Mouse (Mus musculus) small intestine, adult 2 months (tissue): Measurements from ENCODE around the gene Fam131c.

Source experiments
- CTCF ChIP-seq: fragments of 200-500 bp; IDR thresholded peaks from 2 replicates; pipeline ENCODE4 v1.5.1; 2012; ENCODE audit warnings: low read depth, mild to moderate bottlenecking, control low read depth, inconsistent platforms, low read length, moderate library complexity, mixed read lengths; ENCODE audit not compliant: insufficient replicate concordance, insufficient read length; ENCODE audit errors: extremely low read depth
- POLR2A ChIP-seq: fragments of 200-500 bp; IDR thresholded peaks from 2 replicates; pipeline ENCODE4 v1.6.1; 2012; ENCODE audit warnings: low read depth, mild to moderate bottlenecking, control low read depth, inconsistent platforms, low read length, moderate library complexity

DNA sequence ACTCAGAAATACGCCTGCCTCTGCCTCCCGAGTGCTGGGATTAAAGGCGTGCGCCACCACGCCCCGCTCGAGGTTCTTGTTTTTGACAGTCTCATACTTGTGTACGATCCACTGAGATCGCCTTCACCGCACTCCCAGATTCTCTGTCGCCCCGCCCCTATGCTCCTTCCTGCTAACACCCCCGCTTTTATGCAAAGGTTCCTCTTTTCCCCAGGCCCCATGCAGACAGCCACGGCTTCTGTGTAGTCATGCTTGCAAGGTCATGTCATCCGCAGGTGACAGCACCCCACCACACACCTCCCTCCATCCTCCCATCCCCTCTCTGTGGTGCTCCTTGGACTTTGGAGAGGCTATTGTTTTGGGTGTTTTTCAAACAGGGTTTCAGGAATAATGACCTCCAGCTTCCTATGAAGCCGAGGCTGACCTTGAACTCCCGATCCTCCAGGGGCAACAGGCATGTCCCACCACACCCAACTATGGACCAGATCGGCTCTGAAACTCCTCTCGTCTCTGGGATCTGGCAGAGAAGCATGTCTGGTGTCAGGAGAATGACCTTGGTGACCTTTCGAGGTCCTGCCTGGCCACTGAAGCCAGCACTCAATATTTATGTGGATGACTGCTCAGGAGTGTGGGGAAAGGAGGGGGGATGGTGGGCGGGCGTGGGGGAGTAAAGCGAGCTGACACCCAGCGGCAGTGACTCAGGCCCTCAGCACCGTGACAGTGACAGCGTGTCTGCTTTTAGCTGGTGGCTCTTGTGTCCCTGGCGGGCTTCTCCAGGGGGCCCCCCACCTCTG, 51.6 kb downstream of the Fam131c start:
- TF ChIP-seq POLR2A = no peak
- no peak for TF ChIP-seq CTCF
